Mouse (Mus musculus) duodenum, adult 2 months (tissue): Measurements from ENCODE around the gene Olfr135. TPM values are rescaled to one million over a fixed set of nuclear protein-coding genes. Genes with fewer than 3 reads are reported as not detected.

Experiments
- polyA plus RNA-seq: library from polyadenylated mRNA; depleted of rRNA; stranded (reverse); fragments of >200 nt; gene quantifications from 2 replicates; pipeline ENCODE4 v1.2.3, GENCODE M21; 2012; ENCODE audit warnings: low replicate concordance; rRNA removed

Olfr135 gene
- polyA plus RNA-seq = not detected in 2 replicates

GRCm38 (mm10) chr17:38204035-38204434, at the start of gene Olfr135:
TSS of gene Olfr135 (plus strand) at chr17:38204335.

GRCm38 (mm10) chr17:38171088-38171487, 33.0 kb upstream of the Olfr135 start, which contains the start of gene Olfr134:
TSS of gene Olfr134 (plus strand) at chr17:38171388.

Other genes with a start within 250 kb of the Olfr135 start
- not detected in 2 replicates for gene Olfr129, start 144.3 kb upstream of the Olfr135 start, polyA plus RNA-seq
- not detected in 2 replicates for gene Olfr130, start 140.4 kb upstream of the Olfr135 start, polyA plus RNA-seq
- not detected in 2 replicates for gene Olfr131, start 115.6 kb upstream of the Olfr135 start, polyA plus RNA-seq
- gene Olfr132, start 69.8 kb upstream of the Olfr135 start, polyA plus RNA-seq = not detected in 2 replicates
- not detected in 2 replicates for gene Olfr133, start 59.1 kb upstream of the Olfr135 start, polyA plus RNA-seq
- not detected in 2 replicates for gene Olfr134, start 32.9 kb upstream of the Olfr135 start, polyA plus RNA-seq
- not detected in 2 replicates for gene Olfr138, start 56.7 kb downstream of the Olfr135 start, polyA plus RNA-seq
- gene Olfr137, start 103.2 kb downstream of the Olfr135 start, polyA plus RNA-seq = not detected in 2 replicates
- gene Olfr136, start 125.5 kb downstream of the Olfr135 start, polyA plus RNA-seq = not detected in 2 replicates
- gene Esp36, start 215.8 kb downstream of the Olfr135 start, polyA plus RNA-seq = not detected in 2 replicates